Mouse (Mus musculus) cerebellum, adult 11 months (tissue): Measurements from ENCODE around the gene Pip4k2b.
A peak's percentile ranks its signal among the peaks of the same experiment; 100 is the strongest.
"Not testable (repeated sequence)": the region's sequence is repeated elsewhere in the genome, so short reads cannot be mapped to it uniquely, and the experiment has no call there.

Experiments
- DNase-seq: peaks from one replicate; pipeline ENCODE4 v3.0.0; 2022

Pip4k2b gene

DNA sequence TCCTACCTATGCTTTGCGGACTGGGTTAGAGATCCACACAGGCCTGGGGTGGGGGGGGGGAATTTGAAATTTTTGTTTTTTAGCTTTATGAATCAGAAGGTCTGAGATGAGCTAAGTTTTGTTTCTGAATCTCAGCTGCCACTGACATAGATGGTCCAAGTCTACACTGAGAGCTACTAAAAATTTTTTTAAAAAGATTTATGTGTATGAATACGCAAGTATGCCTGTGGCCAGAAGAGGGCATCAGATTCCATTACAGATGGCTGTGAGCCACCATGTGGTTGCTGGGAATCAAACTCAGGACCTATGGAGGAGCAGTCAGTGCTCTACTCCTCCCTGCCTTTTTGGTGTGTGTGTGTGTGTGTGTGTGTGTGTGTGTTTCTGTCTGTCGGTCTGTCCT, 30.1 kb downstream of the Pip4k2b start:
- DNase-seq, result no peak

DNA sequence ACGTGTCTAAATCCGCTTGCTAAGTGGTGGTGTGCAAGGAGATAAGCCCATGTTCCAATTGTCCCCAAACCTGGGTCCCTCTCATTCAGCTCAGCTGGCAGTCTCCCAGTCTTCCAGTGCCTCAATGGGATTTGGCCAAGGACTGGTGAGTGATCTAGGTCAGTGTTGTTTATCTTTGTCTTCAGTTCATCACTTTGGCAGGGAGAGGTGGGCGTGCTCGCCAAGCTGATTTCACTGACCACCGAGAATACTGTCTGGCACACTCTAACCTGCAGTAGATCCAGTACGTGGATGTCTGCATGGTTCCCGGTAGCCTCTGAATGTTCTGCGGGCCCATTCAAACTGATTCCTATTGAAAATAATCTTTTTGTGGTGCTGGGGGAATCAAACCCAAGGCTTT, 30.6 kb downstream of the Pip4k2b start:
- DNase-seq, result no peak

DNA sequence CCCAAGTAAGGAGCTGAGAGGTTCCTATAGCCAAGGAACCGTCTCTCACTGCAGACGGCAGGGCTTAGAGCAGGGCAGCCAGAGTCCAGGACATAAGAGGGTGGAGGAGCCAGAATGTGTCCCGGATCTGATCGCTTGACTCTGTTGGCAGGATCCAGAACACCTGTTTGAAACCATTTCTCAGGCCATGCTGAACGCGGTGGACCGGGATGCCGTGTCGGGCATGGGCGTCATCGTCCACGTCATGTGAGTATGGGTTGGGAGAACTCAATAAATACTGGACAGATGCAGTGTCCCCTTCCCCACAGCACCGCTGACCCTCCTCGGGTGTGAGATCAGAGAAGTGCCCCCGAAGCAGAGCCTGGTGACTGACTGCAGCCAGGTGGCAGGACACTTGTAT, 32.2 kb downstream of the Pip4k2b start:
- DNase-seq, result no peak

DNA sequence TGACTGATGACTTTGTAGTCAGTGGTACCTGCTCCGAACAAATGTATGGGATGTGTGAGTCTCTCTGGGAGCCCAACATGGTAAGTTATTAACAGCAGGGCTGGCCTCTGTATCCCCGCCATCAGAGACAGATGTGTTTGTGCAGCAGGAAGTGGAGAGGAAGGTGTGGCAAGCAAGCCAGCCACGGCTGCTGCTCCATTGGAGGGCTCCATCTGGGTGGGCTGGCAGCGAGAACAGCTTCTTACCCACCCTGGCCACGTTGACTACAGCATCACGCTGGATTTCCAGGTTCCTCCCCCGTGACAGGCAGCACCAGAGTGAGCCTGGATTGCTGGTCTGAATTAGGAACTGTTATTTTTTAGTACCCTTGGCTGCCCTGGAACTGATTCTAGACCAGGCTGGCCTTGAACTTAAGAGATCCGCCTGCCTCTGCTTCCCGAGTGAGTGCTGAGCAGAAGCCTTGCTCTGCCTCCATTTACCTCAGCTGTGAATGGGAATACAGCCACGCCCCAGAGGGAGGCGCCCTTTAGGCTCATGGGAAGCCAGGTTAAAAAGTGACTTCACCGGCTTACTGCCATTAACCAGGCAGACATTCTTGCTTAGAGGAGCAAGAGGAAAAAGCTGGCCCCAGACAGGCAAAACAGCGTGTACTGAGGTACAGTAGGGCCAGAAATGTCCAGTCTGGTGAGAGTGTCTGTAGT, 33.2 kb downstream of the Pip4k2b start:
- DNase-seq, result no peak

DNA sequence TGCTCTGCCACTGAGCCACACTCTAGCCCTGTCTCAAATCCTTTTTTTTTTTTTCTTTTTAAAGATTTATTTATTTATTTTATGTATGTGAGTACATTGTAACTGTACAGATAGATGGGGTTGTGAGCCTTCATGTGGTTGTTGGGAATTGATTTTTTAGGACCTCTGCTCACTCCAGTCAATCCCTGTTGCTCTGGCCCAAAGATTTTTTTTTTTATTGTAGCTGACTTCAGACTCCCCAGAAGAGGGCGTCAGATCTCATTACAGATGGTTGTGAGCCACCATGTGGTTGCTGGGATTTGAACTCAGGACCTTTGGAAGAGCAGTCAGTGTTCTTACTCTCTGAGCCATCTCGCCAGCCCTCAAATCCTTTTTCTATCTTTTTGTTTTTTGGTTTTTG, 34.4 kb downstream of the Pip4k2b start:
- DNase-seq, result not testable (repeated sequence)

DNA sequence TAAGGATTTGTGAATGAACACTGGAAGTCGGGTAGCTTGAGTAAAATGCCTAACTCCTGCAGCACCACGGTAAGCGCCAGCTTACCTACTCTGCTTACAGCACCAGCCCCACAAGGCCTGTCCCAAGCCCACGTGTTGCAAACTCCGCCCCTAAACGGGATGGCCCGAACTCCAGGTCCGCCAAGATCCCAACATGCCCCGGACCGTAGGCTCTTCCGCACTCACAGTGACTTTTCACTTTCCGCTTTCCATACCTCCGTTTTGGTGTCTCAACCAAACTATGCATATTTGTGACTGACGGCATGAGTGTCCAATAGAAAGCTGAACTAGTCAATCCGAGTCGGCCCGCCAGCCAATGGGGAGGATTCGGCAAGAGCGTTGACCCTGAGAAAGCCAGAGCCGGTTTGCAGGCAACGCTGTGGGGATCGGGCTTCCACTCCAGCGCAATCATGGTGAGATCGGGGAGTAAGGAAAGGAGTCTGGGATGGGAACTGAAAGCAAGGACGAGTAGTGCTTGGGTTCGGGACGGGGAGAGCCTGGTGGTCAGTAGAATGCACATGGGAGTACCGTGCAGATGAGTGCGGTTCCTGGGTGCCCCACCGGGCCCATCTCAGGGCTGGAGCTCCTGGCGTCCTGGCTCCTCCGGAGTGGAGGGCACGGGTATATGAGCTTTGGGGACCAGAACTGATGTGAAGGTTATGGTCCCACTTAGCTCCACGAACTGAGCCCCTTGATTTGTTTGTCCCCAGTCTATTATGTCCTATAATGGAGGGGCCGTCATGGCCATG, 41.3 kb downstream of the Pip4k2b start, which contains the start of gene Psmb3:
TSS of gene Psmb3 (plus strand) at position 361 of the 788 bp plus-strand sequence.
- peak; percentile 99 for DNase-seq

DNA sequence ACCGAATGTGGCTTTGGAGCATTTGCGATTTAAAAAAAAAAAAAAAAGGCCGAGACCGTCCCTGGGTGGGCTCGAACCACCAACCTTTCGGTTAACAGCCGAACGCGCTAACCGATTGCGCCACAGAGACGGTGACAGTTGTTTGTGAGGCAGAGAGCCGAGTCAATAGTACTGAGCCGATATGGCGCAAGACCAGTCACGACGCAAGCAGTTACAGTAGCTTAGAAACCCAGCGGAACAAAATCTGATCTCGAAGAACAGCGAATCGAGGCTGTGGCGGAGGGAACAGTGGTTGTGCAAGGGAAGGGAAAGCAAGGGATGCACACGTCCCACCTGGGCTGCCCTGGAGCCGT, 42.1 kb downstream of the Pip4k2b start:
- peak; percentile 87 for DNase-seq

DNA sequence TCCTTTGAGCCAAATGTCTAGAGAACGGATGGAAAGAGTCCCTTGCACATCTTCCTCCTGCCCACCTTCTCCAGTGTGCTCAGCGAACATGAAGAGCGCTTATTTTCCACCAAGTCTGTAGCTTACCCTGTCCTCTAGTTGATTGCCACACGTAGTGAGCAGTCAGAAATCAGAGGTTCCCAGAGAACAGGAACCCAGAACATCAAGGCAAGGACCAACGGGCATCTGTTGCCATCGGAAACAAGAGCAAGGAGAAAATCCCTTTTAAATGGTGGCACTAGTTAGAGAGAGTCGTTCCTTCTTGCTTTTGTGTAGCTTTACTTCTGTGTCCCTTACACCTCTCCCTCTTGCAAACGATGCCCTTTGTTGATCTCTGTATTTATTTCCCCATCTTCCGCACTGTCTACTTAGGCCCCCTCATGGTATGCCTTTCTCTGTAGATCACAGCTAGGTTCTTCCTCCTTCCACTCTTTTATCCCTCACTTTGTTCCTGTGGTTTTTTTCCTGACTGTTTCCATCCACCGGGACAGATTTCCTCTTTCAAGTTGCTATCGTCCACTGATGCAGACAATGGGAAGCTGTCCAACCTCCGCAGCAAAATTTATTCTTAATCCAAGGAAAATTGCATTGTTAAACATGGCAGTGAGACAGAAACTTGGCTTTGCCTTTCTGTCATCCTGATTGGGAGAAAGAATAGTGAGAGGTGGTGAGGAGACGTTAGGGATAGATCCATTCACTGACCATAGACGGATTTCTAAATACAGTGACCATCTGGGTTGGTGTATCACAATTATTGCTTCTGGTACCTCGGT, 42.7 kb downstream of the Pip4k2b start:
- DNase-seq, result no peak

DNA sequence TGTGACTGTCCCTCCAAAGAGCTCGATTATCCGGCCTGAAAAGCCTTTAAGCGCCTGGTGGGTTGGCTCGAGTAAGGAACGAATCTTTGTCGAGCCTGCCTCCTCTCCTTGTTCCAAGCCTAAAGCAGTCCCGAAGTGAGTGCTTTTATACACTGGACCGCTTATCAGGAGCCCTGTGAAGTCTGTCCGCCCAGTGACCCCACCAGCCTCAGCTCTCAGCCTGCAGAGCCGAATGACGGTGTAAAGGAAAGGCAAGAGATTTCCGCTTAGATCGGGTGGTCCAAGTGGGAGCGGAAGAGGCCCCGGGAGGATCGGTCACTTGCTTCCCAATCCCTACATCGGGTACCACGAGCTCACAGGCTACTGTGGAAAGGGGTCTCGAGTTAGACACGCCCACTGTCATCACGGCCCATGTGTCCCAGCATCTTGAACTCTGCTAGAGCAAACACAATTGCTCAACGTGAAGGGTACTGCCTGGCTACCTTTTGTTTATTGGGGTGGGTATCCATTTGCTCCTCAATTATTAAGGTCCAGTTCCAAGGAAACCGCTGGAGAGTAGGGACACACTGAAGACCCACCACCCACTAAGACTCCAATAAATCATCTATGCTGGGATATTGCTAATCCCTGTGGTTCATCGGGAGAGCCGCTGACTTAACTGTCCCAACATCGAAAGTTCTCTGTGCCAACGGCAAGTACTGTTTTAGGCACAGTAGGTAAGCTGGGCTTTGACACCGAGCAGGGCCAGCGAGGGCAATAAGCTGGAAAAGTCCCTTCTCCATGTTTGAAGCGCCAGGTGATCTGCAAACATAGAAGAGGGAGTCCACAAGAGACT, 43.5 kb downstream of the Pip4k2b start:
- DNase-seq, result no peak

DNA sequence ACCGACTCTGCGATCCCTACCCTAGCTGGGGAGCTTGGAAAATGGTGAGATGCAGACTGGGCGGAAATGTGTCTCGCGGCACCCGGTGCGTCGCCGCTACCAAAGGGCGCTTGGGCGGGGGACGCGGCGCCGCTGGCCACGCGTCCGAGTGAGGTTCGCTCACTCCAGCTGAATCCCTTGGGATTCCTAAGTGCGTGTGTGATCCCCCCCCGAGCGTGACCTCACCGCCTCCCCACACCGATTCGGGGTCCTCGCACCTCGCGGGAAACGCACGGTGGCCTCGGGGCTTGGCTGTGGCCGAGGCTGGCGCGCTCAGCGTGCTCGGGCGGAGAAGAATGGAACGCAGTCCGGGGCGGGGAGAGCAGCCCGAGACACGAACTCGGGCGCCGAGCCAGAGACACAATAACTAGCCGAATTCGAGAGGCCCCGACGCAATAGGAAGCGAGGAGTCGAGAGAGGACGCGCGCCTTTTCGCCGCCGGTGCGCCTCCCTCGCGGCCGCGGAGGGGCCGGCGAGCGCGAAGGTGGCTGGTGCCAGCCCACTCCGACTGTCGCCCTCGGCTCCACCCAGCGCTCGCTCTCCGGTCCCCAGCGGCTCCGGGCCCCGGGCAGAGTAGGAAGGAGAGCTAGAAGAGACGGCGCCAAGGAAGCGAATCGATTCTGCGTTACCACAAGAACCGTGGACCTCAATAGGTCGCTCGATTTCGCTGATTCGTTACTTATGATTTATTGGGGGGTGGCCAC, 44.3 kb downstream of the Pip4k2b start, which contains the start of gene Pcgf2:
TSS of gene Pcgf2 (minus strand) at position 495 of the 743 bp plus-strand sequence.
- DNase-seq, result peak; percentile 84

DNA sequence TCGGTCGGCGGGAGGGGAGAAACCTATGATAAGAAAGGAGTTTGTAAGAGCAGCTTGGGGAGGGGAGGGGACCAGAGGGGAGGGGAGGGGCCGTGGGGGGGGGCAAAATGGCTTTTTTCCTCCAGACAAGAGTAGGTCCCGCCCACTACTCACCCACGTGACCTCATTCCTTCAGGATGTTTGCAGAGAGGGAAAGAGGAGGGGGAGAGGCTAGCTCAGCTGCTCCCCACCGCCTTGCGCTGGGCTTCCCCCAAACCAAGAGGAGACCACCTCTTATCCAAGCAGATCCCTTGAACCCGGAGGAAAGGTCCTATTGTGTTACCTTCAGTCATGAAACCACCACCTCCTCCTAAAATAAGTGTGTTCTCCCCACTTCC, 44.9 kb downstream of the Pip4k2b start:
- peak; percentile 82 for DNase-seq

DNA sequence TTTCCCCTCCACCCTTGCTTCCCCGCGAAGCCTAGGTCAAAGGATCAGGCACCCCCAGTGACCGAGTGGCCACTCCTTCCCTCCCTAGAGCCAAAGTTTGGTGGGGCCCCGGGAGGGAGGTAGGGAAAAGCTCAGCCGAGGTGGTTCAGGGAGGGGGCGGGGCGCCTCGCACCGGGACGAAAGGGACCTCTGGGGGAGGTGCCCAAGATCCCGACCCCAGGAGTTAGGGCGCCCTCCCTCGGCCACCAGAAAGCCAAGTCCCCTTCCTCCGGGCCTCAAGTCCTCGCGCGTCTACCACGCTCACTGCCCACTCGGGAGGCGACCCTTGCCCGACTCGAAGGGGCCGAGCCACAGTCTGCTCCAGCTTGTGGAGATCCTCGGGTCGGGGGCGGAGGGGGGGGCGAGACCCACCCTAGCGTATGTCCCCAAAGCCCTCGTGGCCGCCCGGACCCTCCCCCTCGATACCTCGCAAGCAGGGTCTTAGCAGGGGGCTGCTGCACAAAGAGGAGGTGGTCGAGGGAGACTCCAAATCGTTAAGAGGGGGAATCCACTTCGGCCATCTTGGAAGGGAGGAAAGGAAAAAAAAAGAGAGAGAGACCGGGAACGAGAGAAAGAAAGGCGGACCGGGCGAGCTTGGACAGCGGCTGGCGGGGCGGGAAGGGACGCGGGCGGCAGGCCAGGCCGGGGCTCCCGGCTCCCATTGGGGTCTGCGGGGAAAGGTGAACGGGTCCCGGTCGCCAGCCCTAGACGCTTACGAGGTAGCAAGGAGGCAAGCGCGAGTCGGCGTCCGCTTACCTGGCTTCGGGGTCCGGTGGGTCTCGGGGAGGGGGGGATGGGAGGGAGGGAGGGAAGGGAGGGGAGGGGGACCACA, 45.5 kb downstream of the Pip4k2b start:
- DNase-seq, result peak; percentile 71

DNA sequence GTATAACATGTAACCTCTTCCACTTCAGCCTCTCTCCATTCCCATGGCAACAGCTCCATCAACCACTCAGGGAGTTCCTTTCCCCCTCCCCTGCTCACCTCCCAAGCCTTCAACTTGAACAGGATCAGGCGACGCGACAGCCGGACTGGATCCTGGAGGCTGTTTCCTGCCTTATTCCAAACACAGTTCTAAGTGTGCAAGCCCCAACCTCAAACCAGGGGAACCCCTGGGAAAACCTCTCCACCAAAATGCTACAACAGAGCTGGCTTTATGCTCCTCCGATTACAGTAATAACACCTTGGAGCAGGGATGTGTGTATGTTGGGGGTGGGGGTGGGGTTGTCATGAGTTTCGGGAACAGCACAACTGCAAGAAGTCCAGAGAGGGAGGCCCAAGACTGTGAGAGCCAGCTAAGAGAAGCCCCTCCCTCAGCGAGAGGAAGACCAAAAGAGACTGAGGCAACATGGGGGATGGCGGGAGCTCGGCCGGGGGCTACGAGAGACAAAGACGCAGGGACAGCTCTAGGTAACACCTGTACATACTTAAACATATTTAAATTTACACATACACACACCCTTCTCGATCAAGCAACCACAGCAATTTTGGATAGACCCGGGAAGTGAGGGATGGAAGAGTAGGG, 46.5 kb downstream of the Pip4k2b start:
- DNase-seq, result no peak

DNA sequence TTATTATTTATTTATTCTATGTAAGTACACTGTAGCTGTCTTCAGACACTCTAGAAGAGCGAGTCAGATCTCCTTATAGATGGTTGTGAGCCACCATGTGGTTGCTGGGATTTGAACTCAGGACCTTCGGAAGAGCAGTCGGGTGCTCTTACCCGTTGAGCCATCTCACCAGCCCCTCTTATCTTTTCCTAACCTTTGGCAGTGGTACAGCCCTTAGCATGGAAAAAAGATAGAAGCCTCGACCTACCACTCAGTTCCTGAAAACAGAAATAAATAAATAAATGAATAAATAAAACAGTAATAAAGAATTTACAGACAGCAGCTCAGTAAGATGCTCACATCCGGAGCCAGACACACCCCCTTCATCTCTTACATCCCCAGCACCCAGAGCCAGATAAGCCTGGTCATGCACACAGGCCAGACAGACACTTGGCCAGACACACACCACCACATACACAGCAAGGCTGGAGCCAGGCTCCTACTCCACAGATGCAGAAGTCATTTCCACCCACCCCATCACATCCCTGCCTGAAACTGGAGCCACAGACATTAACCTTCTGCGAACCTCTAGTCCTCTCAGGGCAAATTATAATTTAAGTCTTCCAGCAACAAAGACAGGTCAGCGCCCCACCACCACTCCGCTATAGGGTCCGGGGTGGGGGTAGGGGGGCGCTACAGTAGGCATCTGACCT, 47.2 kb downstream of the Pip4k2b start:
- DNase-seq, result no peak

DNA sequence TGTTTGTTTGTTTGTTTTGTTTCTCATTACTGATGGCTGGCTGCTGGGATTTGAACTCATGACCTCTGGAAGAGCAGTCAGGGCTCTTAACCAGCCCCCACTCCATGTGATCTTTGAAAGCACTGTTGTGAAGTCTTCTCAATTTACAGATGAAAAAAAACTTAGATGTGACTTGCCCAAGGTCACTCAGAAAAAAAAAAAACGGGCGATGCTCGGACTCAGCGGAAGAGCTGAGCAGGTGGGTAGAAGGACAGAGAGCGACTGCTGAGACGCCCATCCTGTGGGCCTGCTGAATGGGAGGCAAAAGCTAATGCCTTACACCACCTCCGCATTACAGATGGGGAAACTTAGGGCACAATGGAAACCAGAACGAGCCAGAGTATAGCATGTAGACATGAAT, 47.8 kb downstream of the Pip4k2b start:
- DNase-seq, result no peak

DNA sequence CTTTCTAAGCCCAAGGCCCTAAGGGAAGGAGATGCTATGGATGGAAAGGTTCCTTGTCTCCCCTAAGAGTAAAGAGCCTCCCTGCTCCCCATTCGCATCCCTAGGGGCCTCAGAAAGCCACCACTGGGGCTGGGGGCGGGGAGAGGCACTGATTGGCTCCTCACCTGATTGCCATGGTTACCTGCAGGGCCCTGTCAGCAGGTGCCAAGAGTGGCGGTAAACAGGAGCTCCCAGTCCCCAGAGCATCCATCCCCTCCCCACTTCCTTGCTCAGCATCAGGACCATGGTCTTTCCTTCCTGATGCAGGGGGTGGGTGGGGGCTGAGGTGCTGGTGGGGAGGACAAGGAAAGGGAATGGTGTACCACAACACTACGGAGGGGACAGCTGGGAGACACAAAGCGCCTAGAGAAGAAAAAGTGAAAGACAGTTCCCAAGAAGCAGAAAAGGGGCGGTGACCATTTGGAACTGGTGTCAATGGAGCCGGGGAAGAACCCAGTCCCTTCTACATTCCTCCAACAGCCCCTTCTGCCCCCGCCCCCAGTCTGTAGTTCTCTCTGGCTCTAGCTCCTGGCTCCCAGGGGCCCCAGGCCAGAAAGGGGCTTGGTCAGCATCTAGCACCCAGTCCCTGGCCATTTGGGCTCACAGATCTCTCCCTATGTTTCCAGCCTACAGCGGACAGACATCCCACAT, 48.6 kb downstream of the Pip4k2b start:
- DNase-seq, result no peak

DNA sequence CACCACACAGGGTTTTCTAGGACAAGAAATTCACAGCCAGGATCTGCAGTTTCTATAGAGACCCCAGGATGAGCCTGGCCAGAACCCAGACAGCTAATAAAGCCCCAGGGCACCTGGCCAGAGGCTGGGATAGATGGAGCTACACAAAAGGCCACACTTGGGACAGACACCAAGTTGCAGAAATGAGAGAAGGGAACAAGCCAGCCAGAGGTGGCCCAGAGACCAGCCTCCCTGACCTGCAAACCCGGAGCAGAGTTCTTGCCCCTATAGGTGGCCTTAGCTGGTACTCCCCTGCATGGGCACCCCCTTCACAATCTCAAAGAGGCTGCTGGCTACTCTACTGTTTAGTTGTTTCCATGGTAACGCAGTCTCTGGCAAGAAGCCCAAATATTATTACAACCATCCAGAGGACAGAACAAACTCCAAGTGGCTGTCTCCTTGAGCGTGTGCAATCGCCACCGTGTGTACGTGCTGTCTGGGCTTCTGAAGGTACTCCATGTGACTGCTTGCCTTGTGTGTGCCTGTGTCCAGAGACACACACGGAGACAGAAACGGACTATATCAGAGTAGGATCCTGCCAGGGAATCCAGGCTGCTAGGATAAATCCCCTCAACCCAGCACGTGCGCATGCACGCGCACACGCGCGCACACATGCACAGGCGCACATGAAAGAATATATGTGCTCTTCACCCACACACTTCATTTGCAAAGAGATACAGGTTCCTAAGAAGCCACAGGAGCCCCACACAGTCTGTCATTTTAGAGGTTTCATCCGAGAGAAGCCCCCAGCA, 49.4 kb downstream of the Pip4k2b start:
- no peak for DNase-seq

DNA sequence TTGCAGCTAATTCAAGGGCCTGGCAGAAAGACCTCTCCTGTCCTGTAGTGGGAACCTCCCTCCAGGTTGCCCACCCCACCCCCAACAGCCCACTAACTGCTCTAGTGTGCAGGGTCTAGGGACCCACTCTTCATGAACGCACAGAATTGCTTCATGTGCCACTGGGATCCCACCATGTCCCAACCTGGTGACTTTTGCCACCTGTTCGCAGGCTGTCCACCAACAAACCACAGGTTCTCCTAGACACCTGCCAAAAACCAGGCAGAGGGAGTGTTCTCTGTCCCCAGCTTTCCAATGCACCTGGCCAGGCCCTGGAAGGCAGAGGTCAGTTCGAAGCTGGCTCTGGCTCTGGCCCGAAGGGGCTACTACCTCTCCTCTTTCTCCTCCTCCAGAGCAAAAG, 50.1 kb downstream of the Pip4k2b start:
- DNase-seq, result no peak
